Mouse (Mus musculus) layer of hippocampus, postnatal 25 days (tissue): ENCODE measurements around the gene Ttll9. TPM values are rescaled to one million over a fixed set of nuclear protein-coding genes. Genes with fewer than 3 reads are reported as not detected.

Experiments
- DNase-seq, 2 experiments: peaks; one replicate each; pipeline ENCODE4 v3.0.0; 2022; ENCODE audit warnings: mixed read lengths in 2 of 2, low spot score in 1 of 2; ENCODE audit errors: extremely low spot score in 1 of 2
- total RNA-seq, 2 experiments: library from RNA; stranded (reverse); gene quantifications; 2 replicates each; pipeline ENCODE4 v1.2.3; 2021

The Ttll9 gene
- total RNA-seq, 2 experiments from 2014 or later, result 0.94 to 1.3 TPM

- DNase-seq, result peak; percentile 45 to 77
Measured at GRCm38 (mm10) chr2:153047828-153048465, 85.7 kb downstream of the Ttll9 start.

GRCm38 (mm10) chr2:153049288-153049996 lies 87.2 kb downstream of the Ttll9 start:
- DNase-seq, result peak in 1 of 2 experiments; percentile 18

DNA sequence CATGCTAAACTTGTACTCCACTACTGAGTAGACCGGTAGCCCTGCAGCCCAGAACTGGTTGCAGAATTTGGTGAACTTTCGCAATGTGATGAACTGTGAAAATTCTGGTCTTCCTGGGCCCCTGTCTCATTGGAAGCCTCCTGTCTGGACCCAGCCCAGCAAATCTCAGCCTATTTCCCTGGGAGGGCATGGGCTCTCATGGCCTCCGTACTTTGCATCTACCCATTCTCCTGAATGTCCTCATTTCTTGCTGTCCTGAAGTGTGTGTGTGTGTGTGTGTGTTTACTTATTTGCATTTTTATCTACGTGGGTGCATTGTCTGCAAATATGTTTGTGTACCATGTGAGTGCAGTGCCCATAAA lies 87.7 kb downstream of the Ttll9 start:
- no peak for DNase-seq

DNA sequence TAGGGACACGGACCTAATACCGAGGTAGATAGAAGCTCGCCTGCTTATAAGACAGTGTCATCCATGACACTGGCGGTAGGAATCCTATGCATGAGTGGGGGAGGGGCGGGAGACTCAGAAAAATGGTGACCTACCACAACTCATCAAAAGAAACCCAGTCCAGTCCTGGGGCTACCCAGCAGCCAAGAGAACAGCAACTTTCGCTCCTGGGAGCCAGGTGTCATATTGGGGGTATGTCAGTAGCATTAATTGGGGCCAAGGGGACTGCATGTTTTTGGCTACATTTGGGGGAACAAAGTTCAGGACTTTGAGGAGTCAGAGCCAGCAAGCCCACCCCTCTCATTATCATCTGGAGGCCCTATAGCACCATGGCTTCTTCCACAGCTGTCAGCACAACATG lies 88.8 kb downstream of the Ttll9 start:
- no peak for DNase-seq

GRCm38 (mm10) chr2:153051537-153051936 lies 89.3 kb downstream of the Ttll9 start:
- no peak for DNase-seq

DNA sequence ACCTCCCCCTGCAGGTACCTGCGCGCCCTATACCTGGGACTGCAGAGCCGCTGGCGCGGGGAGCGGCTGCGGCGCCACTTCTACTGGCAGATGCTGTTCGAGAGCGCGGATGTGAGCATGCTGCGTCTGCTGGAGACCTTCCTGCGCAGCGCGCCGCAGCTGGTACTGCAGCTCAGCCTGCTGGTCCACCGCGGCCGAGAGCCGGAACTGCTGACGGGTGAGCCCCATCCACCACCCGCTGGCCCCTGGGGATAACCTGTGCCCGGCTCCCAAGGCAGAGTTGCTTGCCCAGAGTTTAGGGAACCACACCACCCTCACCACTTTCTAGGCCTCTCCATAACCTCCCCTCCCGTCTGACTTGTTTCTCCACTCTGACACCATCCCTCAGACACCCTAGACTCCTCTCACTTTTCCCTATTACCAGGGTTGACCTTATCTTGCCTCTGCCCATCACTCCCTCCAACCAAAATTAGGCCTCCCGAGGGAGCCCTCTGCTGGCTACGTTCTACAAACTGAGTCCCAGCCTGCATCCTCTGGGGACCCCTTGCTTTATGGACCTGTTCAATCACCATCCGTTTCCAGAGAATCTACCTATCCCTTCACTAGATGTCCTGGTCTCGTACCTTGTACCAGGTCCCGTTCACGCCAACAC lies 90.5 kb downstream of the Ttll9 start:
- peak in 1 of 2 experiments; percentile 29 for DNase-seq

DNA sequence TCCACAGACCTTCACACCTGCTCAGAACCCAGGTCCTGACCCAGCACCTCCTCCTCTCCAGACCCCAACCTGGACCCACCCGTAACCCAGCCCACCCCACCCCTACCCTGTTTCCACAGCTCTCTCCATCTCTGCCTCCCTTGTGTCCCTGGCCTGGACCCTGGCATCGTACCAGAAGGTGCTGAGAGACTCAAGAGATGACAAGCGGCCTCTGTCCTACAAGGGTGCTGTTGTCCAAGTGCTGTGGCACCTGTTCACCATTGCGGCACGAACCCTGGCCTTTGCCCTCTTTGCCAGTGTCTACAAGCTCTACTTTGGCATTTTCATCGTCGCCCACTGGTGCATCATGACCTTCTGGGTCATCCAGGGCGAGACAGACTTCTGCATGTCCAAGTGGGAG lies 91.6 kb downstream of the Ttll9 start:
- DNase-seq, result no peak

DNA sequence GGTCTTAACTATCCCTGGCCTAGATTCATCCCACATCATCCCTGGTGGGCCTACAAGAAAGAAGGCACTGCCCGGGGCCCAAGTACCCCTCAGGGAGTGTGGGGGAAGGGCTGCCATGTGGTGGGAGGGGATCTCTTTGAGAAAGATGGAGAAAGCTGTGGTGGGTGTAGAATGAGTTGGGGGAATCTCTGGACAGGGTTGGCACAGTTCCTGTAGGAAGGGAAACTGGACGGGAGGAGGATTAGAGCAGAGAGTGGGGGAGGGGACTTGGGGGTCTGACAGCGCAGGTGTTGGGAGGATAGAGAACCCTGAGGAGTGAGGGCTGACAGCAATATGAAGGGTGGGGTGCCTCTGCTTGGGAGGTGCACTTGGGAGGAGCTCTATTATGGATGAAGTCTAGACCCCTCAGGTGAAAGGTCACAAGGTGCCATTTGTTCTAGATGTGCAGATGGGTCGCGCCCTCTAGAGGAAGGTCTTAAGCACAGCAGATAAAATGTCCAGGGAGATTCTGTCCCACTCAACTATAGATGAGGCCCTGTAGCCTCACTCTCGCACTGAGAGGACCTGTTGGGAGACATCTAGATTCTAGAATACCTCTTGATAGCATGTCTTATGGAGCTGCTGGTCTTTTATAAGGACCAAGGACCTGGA lies 93.1 kb downstream of the Ttll9 start:
- DNase-seq, result no peak

Other genes starting within 250 kb of the Ttll9 start
- gene Id1, start 226.2 kb upstream of the Ttll9 start, total RNA-seq, result 10 to 100 TPM; 19.6 to 22.4 TPM
- 1 to 10 TPM; 2.0 to 2.7 TPM for gene Cox4i2, start 208.3 kb upstream of the Ttll9 start, total RNA-seq
- gene Bcl2l1, start 130.8 kb upstream of the Ttll9 start, total RNA-seq, result 100 to 1,000 TPM; 121 to 144 TPM
- gene Tpx2, start 114.5 kb upstream of the Ttll9 start, total RNA-seq, result 1 to 10 TPM; 1.5 to 2.6 TPM
- not detected for gene Mylk2, start 51.1 kb upstream of the Ttll9 start, total RNA-seq
- 1 to 10 TPM in 1 of 2 experiments, under 1 TPM in 1; 0.56 to 1.0 TPM for gene Foxs1, start 29.3 kb upstream of the Ttll9 start, total RNA-seq
- gene Dusp15, start 10.8 kb upstream of the Ttll9 start, total RNA-seq, result 10 to 100 TPM; 14.5 to 17.1 TPM
- 10 to 100 TPM; 41.2 to 43.8 TPM for gene Pdrg1, start 52.9 kb downstream of the Ttll9 start, total RNA-seq
- gene Xkr7, start 69.4 kb downstream of the Ttll9 start, total RNA-seq, result 1 to 10 TPM; 1.9 to 2.1 TPM
- 1 to 10 TPM; 3.9 to 5.2 TPM for gene Ccm2l, start 103.5 kb downstream of the Ttll9 start, total RNA-seq
- 1 to 10 TPM; 1.6 to 1.8 TPM for gene Hck, start 146.0 kb downstream of the Ttll9 start, total RNA-seq
- 10 to 100 TPM; 88.6 to 97.6 TPM for gene Tm9sf4, start 198.8 kb downstream of the Ttll9 start, total RNA-seq